Mouse (Mus musculus) heart, adult 11 months (tissue): Measurements from ENCODE around the gene Ppm1h.
A peak's percentile ranks its signal among the peaks of the same experiment; 100 is the strongest.

Source experiments
- DNase-seq: peaks from one replicate; pipeline ENCODE4 v3.0.0; 2022

Gene Ppm1h

GRCm38 (mm10) chr10:122900466-122900865, 221.9 kb downstream of the Ppm1h start:
- peak; percentile 87 for DNase-seq

GRCm38 (mm10) chr10:122901379-122901778, 222.8 kb downstream of the Ppm1h start:
- DNase-seq, result peak; percentile 88

GRCm38 (mm10) chr10:122909406-122910032, 231.0 kb downstream of the Ppm1h start:
- DNase-seq, result peak; percentile 61

GRCm38 (mm10) chr10:122910798-122911225, 232.2 kb downstream of the Ppm1h start:
- peak; percentile 82 for DNase-seq

GRCm38 (mm10) chr10:122911668-122912067, 233.1 kb downstream of the Ppm1h start:
- DNase-seq, result peak; percentile 87

GRCm38 (mm10) chr10:122912086-122912690, 233.6 kb downstream of the Ppm1h start:
- DNase-seq, result peak; percentile 89

- DNase-seq, result peak; percentile 99
Measured at GRCm38 (mm10) chr10:122912701-122913368, 234.3 kb downstream of the Ppm1h start.

GRCm38 (mm10) chr10:122913393-122913792, 234.8 kb downstream of the Ppm1h start:
- no peak for DNase-seq

GRCm38 (mm10) chr10:122915905-122916304, 237.3 kb downstream of the Ppm1h start:
- DNase-seq, result peak; percentile 73

GRCm38 (mm10) chr10:122917648-122918324, 239.2 kb downstream of the Ppm1h start:
- DNase-seq, result peak; percentile 85

GRCm38 (mm10) chr10:122918325-122918694, 239.7 kb downstream of the Ppm1h start:
- DNase-seq, result peak; percentile 86

GRCm38 (mm10) chr10:122918754-122919153, 240.2 kb downstream of the Ppm1h start:
- no peak for DNase-seq

- peak; percentile 72 for DNase-seq
Measured at GRCm38 (mm10) chr10:122919416-122919815, 240.9 kb downstream of the Ppm1h start.

- no peak for DNase-seq
Measured at GRCm38 (mm10) chr10:122920218-122920795, 241.7 kb downstream of the Ppm1h start.

GRCm38 (mm10) chr10:122922226-122922625, 243.7 kb downstream of the Ppm1h start:
- DNase-seq, result peak; percentile 87

- DNase-seq, result peak; percentile 36
Measured at GRCm38 (mm10) chr10:122924571-122924970, 246.0 kb downstream of the Ppm1h start.

GRCm38 (mm10) chr10:122926275-122926674, 247.7 kb downstream of the Ppm1h start:
- DNase-seq, result peak; percentile 51

- DNase-seq, result peak; percentile 56
Measured at GRCm38 (mm10) chr10:122930520-122930919, 252.0 kb downstream of the Ppm1h start.

- DNase-seq, result peak; percentile 94
Measured at GRCm38 (mm10) chr10:122931193-122931832, 252.8 kb downstream of the Ppm1h start.

GRCm38 (mm10) chr10:122931851-122932550, 253.4 kb downstream of the Ppm1h start:
- DNase-seq, result peak; percentile 71

- peak; percentile 78 for DNase-seq
Measured at GRCm38 (mm10) chr10:122933053-122933838, 254.7 kb downstream of the Ppm1h start.
